Mouse (Mus musculus) olfactory bulb, adult 2 months (tissue): ENCODE measurements around the gene Msx2.

ENCODE experiments used
- CTCF ChIP-seq: fragments of 200-500 bp; IDR thresholded peaks from 2 replicates; pipeline ENCODE4 v1.5.1; 2012; ENCODE audit warnings: low read depth, mild to moderate bottlenecking, low read length, moderate library complexity; ENCODE audit not compliant: insufficient read depth
- POLR2A ChIP-seq: fragments of 200-500 bp; IDR thresholded peaks from 2 replicates; pipeline ENCODE4 v1.6.1; 2012; ENCODE audit warnings: mild to moderate bottlenecking, low read depth, low read length, moderate library complexity; ENCODE audit not compliant: insufficient read depth

DNA sequence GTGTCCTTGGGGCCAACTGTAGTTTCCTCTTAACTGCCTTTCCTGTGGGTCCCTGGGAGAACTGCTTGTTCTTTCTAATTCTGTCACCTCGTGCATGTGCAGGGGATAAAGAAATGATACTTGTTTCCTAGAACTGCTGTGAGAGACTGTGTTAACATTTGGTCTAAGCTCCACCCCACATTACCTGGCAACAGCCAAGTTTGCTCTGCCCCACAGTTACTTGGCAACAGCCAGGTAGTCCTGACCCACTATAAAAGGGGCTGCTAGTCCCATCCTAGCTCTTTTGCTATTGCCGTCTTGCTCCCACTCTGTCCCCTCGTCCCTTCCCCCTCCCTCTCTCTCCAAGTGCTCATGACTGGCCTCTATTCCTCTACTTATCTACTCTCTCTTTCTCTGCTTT is 28.2 kb upstream of the Msx2 start:
- no peak for TF ChIP-seq CTCF
- TF ChIP-seq POLR2A: no peak
